Mouse (Mus musculus) regulatory T cell (primary cell): ENCODE results near the gene Gdf11.

Source experiments
- in situ Hi-C: fragments of 300-600 bp; cut with MboI, MseI; formaldehyde crosslinking; loops from one replicate; pipeline ENCODE4 v1.15.1; 2025; ENCODE audit warnings: high pct_unique_total_duplicates

Gene Gdf11

DNA sequence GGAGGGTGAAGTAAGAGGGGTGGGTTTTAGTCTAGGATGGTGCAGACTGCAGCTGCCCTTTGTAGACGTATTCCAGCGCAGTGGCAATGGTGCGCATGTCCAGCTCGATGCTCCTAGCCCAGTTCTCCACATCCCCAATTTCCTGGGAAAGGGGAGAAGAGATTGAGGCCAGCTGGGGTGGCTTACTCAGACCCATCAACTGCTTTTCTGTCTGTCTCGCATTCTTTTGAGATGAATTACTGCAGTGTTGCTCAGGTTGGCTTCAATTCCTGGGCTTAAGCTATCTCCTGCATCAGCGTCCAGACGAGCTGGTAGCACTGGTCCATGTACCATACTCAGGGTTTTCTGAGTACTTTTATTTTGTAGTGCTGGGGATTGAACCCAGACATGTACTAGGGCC, 28.4 kb upstream of the Gdf11 start:
- in situ Hi-C loops, result no loop called here

DNA sequence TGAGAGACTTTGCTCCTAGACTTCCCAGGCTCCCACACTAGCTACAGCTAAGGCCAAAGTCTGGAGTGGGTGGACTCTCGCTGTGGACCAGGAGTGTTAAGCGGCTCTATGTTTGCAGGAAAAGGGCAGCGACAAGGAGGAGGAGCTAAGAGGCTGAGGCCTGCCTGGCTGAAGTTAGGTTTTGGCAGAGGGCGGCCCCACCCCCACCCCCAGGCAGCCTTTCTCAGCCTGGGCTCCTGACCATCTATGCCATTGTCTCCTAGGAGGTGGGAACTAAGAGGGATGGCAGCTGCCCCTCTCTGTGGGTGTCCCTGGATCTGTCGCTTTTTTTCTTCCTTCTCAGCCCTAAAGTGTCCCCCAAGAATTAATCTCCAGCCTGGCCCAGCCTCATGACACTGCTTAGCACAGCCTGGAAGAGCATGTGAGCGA, 27.7 kb upstream of the Gdf11 start:
- in situ Hi-C loops, result no loop called here

DNA sequence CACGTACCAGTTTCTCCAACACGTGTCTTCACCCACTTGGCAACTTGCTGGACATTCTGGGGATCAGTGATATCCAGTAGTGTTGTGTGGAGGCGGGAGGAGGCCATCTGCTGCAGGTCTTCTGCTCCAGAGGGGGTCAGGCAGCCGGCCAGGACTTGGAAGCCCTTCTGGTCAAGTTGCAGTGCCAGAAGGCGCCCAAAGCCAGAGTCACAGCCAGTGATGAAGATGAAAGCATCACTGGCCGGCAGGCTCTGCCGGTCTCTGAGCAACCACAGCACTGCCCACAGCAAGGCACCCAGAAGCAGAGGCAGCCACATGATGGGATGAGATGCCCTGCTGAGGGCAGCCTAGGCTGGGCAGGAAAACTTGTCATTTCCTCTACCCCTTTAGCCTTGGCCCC, 26.7 kb upstream of the Gdf11 start:
- in situ Hi-C loops, result no loop called here

DNA sequence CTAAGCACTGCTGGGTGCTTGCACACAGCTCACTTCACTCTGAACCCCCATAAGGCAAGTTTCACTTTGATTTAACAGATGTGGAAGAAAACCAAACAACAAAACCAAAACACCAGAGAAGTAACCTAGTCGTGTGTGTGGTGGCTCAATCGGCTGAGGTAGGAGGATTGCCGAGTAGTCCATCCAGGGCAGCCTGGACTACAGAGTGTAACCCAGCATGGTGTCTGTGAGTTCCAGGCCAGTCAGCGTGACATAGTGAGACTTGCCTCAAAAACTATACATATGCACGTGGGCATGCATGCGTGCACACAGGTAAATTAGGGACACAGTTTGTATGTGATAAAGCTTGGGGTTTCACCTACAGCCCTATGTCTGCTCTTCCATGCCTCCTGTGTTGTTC, 25.9 kb upstream of the Gdf11 start:
- in situ Hi-C loops, result no loop called here

DNA sequence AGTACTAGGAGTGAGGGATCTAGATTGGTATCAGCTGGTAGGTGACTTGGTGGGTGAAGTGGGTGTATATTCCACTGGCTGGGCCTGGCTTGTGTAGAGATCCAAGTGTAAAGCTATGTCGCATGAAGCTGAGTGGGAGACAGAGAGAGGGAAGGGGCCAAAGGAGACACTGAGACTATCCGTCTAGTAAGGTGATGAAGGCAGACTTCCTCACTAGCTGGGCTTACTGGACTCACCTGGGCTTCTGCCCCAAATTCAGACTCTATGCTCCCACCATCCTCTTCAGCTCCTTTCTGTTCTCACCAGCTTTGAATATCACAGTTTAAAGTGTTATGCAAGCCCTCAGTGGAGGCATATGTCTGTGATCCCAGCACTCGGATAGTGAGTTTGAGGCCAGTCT, 25.1 kb upstream of the Gdf11 start:
- in situ Hi-C loops, result no loop called here

DNA sequence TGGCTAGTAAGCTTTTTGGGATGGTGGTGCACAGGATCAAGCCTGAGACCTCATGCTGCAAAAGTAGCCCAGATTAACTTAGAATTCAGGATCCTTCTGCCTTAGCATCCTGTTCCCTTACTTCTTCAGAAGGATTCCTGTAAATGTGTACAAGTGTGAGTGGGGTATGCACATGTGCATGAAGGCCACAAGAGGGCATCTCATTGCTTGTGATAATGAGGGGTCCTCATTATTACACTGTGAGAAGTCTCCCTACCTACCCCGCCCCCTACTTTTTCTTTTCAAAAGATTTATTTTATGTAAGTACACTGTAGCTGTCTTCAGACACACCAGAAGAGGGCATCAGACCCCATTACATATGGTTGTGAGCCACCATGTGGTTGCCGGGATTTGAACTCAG, 24.0 kb upstream of the Gdf11 start:
- in situ Hi-C loops, result no loop called here

DNA sequence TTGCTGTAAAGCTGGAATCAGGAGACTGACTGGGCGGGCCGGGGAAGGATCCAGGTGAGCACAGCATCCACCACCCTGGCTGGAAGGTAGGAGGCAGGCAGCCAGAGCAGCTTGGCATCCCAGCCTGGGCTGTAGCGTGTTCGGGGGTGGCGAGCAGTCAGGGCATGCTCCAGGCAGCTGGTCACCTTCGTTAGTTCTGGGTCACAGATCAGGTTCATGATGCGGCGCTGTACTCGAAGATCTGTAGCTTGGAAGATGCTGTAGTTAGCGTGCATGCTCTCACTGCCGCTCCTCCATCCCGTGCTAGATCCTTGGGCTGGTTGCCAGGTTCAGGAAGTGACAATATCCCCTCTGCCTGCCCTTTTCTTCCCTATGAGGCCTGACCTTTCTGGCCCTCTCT, 22.2 kb upstream of the Gdf11 start:
- in situ Hi-C loops, result no loop called here

DNA sequence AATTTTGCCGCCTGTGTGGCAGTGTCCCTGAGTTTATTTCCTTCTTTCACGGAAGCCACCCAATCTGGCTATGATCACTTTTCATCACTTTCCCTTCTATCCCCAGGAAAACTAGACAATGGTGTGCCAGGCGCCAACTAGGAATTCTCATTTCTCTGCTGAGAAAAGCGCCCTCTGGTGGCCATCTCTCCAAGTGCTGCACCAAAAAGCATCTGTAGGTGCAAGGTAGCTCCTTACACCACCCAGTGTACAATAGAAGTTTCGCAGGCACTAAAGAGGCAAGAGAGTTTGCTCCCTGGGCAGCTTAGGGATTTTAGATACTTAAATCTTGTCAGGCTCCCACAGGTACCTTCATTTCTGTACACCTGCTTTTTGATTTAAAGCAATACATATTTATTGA, 21.7 kb upstream of the Gdf11 start:
- in situ Hi-C loops, result no loop called here

DNA sequence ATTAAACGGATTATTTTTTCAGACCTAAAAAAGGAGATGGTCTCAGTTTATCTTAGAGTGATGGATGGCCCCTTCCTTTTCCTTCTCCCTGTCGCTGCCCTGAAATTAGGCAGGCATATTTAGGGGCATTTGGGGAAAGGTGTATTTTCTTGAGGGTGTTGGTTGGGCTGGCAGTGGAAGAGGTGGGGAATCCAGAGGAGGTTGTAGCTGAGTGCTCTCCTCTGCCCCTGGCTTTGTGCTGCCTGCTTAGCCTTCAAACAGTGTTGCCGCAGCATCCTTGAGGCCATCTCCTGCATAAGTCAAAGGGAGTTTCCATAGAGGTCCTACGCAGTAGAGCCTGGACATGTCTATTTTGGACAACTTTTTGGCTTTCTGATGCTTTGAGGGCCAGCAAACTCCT, 21.3 kb upstream of the Gdf11 start:
- in situ Hi-C loops, result no loop called here

DNA sequence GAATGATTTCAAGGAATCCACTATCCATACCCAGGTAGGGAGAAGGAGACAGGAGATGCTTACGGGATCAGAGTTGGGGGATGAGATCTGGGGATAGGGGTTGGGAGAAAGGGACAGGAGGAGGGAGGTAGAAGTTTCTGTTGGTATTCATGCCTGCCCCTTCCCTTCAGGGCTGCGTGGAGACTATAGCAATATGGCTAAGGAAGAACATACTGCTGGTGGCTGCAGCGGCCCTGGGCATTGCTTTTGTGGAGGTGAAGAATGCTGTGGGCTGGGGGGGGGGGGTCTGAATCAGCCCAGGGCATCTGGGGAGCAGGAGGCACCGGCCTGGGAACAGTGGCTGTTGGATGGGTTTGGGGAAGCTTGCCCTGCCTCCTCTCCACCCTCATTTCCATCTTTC, 20.8 kb upstream of the Gdf11 start:
- in situ Hi-C loops, result no loop called here

DNA sequence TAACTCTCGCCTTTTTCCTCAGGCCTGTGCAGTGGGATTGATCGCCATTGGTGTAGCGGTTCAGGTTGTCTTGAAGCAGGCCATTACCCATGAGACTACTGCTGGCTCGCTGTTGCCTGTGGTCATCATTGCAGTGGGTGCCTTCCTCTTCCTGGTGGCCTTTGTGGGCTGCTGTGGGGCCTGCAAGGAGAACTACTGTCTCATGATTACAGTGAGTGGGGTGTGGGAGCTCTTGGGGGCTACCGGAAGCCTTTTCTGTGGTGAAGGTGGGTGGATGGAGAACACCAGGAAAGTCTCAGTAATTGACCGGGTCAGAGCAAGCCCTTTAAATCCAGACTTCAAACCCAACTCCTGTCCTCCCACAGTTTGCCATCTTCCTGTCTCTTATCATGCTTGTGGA, 19.9 kb upstream of the Gdf11 start:
- in situ Hi-C loops, result no loop called here

DNA sequence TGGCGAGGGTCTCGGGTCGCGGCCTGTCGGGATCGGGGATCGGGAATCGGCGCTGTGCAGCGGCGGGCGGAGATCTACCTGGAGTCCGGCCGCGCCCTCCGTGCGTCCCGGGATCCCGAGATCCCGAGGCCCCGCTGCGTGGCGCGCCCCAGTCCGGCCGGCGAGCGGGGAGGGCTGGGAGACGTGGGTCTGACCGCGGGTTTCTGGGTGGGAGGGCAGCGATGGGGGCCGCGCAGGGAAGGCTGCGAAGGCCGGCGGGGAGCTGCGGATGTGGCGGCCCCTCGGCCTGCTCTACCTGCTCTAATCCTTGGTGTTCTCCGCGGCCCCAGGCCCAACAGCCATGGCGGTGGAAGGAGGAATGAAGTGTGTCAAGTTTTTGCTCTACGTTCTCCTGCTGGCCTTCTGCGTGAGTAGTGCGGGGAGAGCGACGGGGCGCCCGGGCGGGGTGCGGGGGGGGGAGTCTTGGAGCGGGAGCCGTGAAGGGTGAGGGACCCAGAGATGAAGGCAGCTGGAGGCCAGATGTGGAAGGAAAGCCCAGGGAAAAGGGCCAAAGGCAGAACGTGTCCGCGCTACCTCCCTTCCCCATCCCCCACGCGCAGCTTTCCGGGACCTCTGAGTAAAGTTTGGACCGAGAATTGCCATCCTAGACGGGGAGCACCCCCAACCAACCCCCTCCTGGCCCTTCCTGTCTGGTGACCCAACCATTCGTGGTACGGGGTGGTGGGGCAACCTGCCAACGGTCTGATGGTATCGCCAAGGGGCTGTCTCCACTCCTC, 18.7 kb upstream of the Gdf11 start:
- in situ Hi-C loops, result no loop called here

DNA sequence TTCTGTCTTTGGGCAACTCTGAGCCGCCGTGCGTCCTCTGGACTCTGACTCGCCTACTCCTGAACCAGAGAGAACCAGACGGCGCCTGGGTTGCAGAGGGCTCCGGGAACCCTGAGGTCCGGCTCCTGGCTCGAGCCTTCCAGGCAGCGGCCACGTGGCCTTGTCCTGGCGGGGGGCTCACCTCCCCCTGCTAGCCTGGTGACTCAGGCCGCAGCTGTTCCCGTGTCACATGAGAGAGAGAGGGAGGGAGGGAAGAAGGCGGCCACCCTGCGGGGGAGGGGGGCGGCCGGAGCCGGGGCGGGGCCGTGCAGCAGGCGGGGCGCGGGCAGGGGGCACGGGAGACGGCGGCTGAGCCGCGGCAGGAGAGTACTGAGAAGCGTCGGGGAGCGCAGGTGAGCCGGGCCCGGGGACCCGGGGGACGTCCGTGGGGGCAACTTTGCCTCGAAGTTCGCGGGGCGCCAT, 18.1 kb upstream of the Gdf11 start:
- in situ Hi-C loops, result loop anchor here (5.0 kb wide), 1 partner anchor 68 kb away; no protein-coding TSS in a partner anchor

DNA sequence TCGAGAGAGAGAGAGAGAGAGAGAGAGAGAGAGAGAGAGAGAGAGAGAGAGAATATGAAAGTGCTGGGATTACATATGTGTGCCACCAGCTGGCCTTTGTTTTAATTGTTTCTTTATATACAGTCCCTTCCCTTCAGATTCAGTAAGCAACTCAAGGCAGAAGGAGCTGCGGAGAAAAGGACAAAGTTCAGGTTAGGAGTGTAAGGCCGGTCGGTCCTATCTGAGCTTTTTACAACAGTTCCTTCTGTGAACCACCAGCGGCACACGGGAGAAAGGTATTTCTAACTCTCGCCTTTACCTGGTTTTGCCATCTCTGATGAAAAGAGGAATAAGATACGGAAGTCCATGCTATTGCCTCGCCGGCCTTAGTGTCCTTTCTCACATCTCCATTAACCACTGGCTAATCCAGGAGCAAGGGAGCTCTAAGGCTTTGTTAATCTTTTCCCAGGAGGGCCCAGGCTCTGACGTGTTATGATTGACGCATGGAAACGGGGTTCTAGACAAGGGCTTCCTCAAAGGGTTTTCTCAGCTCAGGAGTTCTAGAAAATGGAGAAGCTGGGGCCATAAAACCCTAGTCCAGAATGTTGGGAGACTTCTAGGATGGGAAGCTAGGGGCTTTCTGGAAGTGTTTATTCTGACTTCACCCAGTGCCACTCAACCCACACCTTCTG, 17.4 kb upstream of the Gdf11 start:
- in situ Hi-C loops, result loop anchor here (5.0 kb wide), 1 partner anchor 68 kb away; no protein-coding TSS in a partner anchor

DNA sequence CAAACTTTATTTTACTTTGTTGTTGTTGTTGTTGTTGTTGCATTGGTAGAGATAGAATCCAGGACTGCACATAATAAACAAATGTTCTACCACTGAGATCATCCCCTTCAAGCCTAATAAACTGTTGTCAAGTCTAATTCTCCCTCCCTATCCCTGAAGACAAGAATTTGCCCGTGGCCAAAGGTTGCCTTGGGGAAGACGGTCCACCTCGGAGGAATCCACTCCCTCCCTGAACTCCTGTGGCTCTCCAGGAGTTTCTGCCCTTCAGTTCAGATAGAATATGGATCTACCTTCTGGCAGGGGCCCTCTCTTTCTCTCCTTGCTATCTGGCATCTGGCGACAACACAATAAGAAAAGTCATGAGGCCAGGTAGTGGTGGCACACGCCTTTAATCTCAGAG, 13.3 kb upstream of the Gdf11 start:
- in situ Hi-C loops, result loop anchor here (5.0 kb wide), 1 partner anchor 72 kb away; no protein-coding TSS in a partner anchor

DNA sequence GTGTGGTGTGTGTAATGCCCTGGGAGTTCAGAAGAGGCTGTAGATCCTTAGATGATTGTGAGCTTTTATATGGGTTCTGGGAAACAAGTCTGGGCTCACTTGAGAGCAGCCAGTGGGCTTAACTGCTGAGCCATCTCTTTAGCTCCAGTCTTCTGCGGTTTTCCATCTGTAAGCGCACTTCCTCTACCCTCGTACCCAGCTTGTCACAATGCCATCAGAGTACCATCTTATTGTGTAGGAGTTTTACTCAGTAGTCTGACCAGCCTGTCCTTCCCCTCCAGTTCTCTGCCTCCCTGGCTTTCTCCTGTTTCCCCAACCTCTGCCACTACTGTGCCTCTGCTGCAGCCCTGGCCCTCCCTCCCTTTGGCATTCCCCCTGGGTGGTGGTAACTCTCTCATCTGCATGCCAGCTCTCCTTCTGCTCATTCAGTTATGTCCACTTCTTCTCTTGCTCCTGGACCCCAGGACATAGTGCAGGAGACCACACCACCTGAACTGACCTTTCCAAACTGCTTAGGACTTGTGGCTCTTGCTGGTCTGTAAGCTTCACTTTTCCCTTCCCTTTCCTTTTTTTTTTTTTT, 11.0 kb upstream of the Gdf11 start:
- in situ Hi-C loops, result no loop called here

DNA sequence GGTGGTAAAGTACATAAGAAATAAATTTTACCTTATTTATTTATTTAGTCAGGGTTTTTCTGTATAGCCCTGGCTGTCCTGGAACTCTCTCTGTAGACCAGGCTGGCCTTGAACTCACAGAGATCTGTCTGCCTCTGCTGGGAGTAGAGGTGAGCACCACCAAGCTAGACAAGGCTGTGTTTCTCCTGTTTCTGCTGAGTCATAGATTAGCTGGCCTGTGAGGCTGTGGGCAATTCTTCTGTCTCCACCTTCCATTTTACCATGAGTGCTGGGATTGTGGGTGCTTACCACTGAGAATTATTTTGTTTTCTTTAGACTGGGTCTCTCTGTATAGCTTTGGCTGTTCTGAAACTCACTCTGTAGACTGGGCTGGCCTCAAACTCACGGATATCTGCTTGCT, 9.9 kb upstream of the Gdf11 start:
- in situ Hi-C loops, result no loop called here

DNA sequence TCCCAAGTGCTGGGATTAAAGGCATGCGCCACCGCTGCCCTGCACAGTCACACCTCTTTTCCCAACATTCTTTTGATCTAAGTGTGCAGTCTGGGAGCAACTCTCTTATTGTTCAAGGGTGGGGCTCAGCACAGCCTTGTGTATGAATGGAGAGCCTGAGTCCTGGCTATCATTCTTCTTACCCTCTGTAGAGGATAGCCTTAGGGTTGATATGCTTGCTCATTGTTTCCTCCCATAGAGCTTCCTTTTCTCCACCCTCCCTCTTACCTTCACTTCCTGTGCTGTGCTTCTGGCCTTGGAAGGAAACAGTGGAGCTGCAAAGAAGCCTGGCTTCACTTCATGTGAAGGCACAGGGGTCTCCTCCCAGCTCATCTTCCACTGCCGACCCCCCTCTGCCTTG, 9.2 kb upstream of the Gdf11 start, which contains the start of gene Cd63:
TSS of gene Cd63 (plus strand) at position 292 of the 400 bp plus-strand sequence.
- in situ Hi-C loops, result no loop called here

DNA sequence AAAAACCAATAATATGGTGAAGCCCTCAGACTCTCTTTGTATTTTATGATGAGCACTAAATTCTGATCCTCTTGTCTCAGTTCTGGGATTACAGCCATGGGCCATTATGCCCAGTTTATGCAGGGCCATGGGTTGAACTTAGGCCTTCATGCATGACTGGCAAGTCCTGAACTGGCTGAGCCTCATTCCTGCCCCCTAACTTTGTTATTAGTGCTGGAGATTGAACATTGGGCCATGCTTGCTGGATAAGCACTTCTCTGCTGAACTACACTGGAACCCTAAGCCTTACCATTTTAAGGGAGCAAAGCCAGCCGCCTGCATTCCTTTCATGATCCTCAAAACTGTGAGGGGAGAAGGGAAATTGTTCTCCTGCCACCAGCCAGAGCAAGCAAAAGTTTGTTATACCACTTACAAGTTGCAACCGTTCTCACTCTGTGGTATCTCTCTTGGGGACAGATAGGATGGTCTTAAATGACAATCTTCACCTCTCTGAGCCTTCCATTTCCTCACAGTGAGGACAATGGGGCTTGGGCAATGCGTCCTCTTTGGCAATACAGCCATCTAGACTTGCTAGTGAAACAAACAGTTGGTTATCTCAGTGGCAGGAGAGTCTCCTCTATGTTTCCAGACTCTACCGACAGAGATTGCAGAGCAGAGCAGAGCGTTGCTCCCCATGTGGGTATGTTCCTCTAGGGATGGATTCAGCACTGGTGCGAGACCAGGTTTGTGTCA, 8.4 kb upstream of the Gdf11 start:
- in situ Hi-C loops, result loop anchor here (5.0 kb wide), 1 partner anchor 133 kb away; no protein-coding TSS in a partner anchor

DNA sequence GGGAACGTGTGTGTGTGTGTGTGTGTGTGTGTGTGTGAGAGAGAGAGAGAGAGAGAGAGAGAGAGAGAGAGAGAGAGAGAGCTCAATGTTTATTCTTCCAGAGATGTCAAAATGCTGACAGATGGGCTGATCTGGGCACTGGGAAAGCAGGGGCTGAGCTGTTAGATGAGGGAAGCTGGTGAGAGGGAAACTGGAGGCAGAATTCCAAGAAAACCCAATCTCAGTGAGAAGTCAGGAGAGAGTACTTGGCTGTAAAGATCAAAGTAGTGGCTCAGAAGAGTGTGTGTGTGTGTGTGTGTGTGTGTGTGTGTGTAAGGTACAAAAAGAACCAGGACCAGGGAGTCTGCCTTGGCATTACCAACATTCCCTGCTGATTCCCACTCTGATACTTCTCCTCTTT, 6.0 kb upstream of the Gdf11 start:
- in situ Hi-C loops, result loop anchor here (5.0 kb wide), 1 partner anchor 130 kb away; no protein-coding TSS in a partner anchor

DNA sequence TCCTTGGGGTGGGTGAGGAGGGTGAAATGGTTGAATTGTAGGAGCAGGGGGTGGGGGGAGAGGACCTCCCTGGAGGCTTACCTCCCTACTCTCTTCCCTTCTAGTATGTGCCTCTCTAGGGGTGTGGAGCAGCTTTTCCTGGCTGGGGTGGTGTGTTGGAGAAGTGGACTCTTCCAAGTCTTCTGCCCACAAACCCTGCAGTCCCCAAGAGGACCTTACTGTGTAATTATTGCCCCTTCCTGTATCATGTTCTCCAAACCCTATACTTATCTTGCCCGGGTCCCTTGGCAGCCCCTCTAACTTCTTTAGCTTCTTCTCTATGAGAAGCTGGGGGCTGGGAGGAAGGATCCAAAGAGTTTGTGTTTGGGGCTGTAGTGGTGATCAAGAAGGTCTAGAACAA, 5.3 kb upstream of the Gdf11 start:
- in situ Hi-C loops, result loop anchor here (5.0 kb wide), 1 partner anchor 130 kb away; no protein-coding TSS in a partner anchor
